Mouse (Mus musculus) gastrocnemius, postnatal 36 days (tissue): Measurements from ENCODE around the gene Nrcam. TPM values are rescaled to one million over a fixed set of nuclear protein-coding genes. Genes with fewer than 3 reads are reported as not detected.

Experiments used
- DNase-seq, 2 experiments: peaks; one replicate each; pipeline ENCODE4 v3.0.0; 2022
- intact Hi-C: fragments of 180-260 bp; cut with DNase I; formaldehyde crosslinking; loops from one replicate; pipeline ENCODE4 v1.15.1; 2025
- total RNA-seq, 2 experiments: library from RNA; stranded (reverse); gene quantifications; 2 replicates each; pipeline ENCODE4 v1.2.3; 2021

Gene Nrcam
- total RNA-seq, 2 experiments from 2014 or later: 0.18 to 0.94 TPM

GRCm38 (mm10) chr12:44357460-44357859 lies 28.8 kb downstream of the Nrcam start:
- intact Hi-C loops: no loop called here
- DNase-seq: no peak

DNA sequence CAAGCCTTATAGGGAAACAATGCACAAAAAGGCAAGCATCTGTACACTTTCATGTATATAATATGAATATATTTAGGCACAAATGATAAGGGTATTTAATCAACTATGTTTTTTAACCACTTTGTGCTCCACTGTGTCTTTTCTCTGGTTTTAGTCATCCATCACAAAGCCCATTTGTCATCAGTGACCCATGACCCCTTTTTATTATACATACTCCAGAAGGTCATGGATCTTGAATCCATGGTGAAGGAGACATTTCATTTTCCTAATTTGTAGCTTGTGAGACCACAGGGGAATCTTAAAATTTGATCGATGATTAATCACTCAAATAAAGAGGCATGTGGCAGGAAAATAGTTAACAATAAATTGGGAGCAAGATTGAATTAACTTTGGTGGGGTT lies 29.2 kb downstream of the Nrcam start:
- intact Hi-C loops: no loop called here
- no peak for DNase-seq

DNA sequence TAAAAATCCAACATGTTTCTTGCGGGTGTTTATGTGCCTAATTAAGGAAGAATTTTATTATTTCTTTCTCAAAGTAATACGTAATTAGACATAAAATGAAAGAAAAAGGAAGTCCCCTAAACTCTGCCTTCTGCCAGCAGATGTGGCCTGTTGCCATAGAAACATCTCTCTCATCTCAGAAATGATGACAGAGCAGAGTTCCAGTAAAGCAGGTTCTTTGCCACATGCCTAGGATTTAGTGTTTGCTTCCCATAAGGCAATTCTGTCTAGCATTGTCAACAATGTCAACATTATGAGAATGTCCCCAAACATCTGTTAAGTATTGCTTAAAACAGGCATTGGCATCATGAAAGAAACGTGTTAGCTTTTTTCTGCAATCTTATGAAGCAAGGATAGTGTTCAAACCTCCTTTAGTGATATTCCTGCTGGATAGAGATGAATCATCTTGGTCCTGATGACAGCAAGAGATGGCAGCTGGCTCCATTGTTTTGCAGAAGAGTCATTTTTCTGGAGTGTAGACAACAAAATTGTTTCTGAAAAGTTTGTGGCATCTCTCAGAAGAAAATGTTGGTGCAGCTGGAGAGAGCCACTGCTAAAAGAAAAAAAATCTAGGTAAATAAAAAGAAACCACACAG lies 42.5 kb downstream of the Nrcam start:
- intact Hi-C loops: no loop called here
- no peak for DNase-seq

DNA sequence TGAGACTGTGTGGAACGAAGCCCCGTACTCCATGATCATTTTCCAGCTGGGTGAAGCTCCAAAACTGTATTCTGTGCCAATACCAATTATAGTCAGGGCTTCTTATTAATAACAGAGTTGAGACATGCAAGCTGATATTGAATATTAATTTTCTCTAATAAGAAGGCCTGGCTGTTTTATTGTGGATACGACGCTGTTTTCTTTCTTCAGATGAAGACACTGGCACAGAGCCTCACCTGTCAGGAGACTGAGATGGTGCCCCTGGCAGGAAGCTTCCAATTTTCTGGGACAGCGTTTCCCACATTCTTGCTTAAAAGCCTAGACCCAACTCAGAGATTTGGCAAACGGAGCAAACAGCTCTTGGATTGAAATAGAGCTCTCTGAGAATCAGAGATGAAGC lies 47.3 kb downstream of the Nrcam start:
- intact Hi-C loops: no loop called here
- DNase-seq: no peak

DNA sequence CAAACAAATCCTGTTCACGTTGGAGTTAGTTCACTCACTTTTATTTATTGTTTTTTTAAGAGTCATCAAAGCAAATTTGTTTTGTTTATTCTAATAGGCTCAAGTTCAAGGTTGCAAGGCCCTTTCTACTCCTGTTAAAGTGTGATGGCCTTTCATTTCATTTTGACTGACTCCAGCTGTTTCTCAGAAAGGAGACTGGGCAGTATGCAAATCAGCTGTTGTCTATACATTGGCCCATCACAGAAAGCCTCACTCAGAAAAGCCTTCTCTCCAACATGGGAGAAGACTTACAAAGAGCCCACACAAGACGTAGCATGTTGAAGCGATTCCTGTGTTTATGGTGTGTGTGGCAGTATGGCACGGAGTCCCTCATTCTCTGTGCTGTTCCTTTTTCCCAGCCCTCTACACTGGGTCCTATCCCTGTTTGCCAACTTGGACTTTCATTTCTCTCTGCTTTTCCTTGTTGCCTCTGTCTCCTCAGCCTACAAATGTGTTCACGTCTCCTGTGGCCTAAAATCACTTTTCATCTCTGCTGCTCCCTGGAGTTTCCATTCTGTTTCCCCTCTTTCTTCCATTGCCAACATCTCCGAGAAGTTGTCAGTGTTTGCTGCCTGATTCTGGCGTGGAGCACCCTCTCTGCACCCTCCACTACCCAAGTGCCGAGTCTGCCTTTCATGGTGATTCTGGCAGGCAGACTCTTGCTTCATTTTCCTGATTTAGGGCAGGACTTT lies 49.9 kb downstream of the Nrcam start:
- no peak for DNase-seq
- intact Hi-C loops: no loop called here

DNA sequence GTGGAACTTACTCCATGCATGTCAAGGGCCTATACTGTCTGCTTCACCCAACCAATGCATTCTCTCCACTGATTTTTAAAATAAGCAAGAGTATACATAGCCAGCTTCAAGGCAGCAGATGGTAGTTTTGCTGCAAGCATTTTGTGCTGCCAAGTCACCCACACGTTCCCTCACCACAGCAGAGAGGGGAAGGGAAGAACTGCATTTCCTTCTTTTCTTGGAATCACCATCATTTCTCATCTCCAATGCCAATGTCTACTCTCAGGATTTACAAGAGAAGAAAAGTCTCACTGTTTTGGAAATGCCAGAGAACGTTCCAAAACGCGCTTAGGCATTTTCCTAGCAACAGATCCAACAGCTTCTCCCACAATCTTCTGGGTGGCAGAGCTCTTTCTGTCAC lies 52.1 kb downstream of the Nrcam start:
- intact Hi-C loops: no loop called here
- DNase-seq: no peak

- intact Hi-C loops: no loop called here
Measured at GRCm38 (mm10) chr12:44386398-44386797, 57.7 kb downstream of the Nrcam start.

GRCm38 (mm10) chr12:44388220-44388619 lies 59.5 kb downstream of the Nrcam start:
- no peak for DNase-seq
- intact Hi-C loops: no loop called here

More at GRCm38 (mm10) chr12:44386398-44386797, 57.7 kb downstream of the Nrcam start:
- no peak for DNase-seq

- intact Hi-C loops: no loop called here
Measured at GRCm38 (mm10) chr12:44390391-44391137, 61.9 kb downstream of the Nrcam start.

GRCm38 (mm10) chr12:44394901-44395300 lies 66.2 kb downstream of the Nrcam start:
- no peak for DNase-seq
- intact Hi-C loops: no loop called here

More at GRCm38 (mm10) chr12:44390391-44391137, 61.9 kb downstream of the Nrcam start:
- no peak for DNase-seq

DNA sequence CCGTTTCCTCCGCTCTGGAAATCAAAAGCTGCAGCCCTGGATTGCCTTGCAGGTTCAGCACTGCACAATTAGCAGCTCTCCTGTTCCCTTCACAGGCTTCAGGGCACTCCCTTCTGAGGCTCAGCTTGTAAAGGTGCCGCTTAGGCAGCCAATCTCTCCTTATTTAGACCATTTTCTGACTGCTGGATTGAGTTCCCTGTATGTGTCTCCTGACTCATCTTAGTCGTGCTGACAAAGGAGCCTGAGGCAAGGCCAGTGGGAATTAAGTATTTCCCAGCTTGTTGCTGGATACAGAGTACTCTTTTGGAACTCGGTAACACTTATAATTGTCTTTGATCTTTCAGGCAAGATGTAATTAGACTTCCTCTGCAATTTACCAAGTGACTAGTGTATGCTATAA lies 69.1 kb downstream of the Nrcam start:
- intact Hi-C loops: no loop called here

GRCm38 (mm10) chr12:44402134-44402533 lies 73.4 kb downstream of the Nrcam start:
- intact Hi-C loops: no loop called here

More for the DNA sequence above, 69.1 kb downstream of the Nrcam start:
- no peak for DNase-seq

DNA sequence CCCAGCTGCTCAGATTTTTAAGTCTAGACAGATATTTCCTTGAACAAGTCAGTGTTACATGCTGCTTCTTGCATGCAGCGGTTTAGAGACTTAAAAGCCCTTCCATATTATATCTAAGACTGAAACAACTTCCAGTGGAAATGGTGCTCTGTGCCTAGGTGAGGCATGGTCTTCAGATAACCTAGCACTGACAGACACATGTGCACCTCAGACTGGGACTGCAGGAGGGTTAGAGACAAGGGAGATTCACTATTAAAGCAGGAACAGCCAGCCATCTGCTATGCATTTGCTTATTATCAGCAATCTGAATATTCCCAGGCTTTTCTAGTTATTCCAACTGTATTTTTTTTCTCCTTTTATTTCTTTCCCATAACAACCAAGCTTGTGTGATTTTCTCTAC lies 74.6 kb downstream of the Nrcam start:
- intact Hi-C loops: no loop called here
- DNase-seq: no peak

More at GRCm38 (mm10) chr12:44402134-44402533, 73.4 kb downstream of the Nrcam start:
- DNase-seq: no peak

DNA sequence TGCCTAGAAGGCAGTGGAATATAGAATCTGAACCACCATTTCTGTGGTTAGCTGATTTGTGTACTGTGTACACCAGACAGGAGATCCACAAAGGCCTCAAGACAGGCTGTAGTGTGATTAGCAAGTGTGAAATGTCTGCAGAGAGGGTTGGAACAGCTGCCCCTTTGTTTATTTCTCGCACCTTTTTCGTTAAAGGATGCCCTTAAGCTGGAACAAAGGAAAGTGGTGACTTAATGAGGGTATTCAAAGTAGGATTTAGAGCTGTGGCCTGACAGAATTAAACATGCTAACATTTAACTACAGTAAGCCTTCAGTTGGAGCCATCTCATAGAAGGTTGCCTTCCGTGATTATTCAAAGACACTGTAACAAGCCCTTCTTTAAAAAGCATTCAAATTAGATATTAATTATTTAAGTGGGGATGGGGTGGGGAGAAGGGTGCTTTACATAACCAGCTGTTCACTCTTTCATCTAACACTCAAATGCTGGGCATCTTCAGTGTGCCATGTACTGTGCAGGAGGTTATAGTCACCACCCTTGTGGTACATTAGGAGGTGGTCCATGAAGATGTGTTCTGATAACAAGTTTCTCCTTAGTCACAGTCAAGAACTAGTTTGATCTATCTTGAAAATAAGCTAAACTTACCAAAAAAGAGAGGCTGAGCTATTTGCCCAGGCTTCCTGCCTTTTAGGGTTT lies 75.2 kb downstream of the Nrcam start:
- intact Hi-C loops: no loop called here
- no peak for DNase-seq

GRCm38 (mm10) chr12:44409786-44410185 lies 81.1 kb downstream of the Nrcam start:
- intact Hi-C loops: no loop called here
- no peak for DNase-seq

GRCm38 (mm10) chr12:44411031-44411430 lies 82.3 kb downstream of the Nrcam start:
- no peak for DNase-seq
- intact Hi-C loops: no loop called here

DNA sequence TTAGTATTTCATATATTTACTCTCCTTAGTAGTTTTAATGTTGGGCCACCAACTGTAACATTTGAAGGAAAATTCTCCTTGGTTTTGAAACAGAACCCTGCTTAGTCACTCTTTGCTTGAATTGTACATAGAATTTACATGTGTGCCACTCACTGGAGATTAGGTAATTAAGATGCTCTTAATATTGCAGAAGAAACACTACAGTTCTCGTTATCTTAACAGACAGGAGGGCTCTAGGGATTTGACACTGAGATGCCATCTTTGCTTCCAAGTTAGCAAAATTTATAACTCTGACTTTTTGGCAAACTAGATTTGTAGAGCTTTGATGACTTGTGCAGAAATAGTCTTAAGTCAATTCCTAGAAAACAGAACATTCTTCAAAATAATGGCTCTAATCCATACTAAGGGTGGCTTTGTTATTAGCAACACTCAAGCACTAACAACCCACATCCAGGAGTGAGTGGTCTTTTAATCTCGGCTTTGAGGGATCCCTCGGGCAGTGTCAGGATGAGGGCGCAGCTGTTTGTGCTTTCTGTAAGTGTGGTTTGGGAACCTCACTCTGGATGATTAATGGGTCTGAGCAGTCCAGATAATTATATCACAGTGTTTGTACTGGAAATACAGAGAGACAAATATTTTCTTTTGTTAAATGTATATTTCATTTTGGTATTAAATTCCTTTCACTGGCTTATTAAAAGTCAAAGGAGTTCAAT lies 93.6 kb downstream of the Nrcam start:
- DNase-seq: no peak
- intact Hi-C loops: no loop called here

- no peak for DNase-seq
- intact Hi-C loops: no loop called here
Measured at GRCm38 (mm10) chr12:44422867-44423255, 94.2 kb downstream of the Nrcam start.

GRCm38 (mm10) chr12:44424011-44424410 lies 95.3 kb downstream of the Nrcam start:
- no peak for DNase-seq
- intact Hi-C loops: no loop called here

GRCm38 (mm10) chr12:44425040-44425439 lies 96.4 kb downstream of the Nrcam start:
- no peak for DNase-seq
- intact Hi-C loops: no loop called here
